8 mouse cellular contexts compared by ENCODE assay signal in genomic region chr14:24544057-24544456, GRCm38 (mm10). TPM values are rescaled to one million over a fixed set of nuclear protein-coding genes. Genes with fewer than 3 reads are reported as not detected.
DNase-seq lines count a peak whose midpoint lies in the region; ATAC-seq and TF ChIP-seq lines count a peak whose summit lies in the region.

No protein-coding gene starts in this region.

- H3K9me3 ChIP-seq in kidney, embryonic 14.5 days (ENCODE audit: control insufficient read depth, low read length): peaks cover 4% of the 10 kb centered on the region; the same call in 1 of the 2 replicates

- no peak overlapping the region for H3K27ac ChIP-seq in kidney, adult 2 months (ENCODE audit: insufficient read depth, low read depth, low read length)
- no peak overlapping the region for H3K27ac ChIP-seq in kidney, embryonic 14.5 days (ENCODE audit: low read depth, low read length)

- no peak for ATAC-seq in kidney, embryonic 14.5 days (ENCODE audit: low FRiP score, low TSS enrichment)
- no peak for ATAC-seq in CD4-positive, CD25-positive, alpha-beta regulatory T cell, adult 4 months

- TF ChIP-seq POLR2A in kidney, adult 2 months (IDR thresholded peaks at IDR 0.05; ENCODE audit: low read depth, low read length): no peak

- no peak overlapping the region for H3K4me3 ChIP-seq in kidney, adult 2 months (ENCODE audit: insufficient read depth, low read depth, low read length)
- H3K4me3 ChIP-seq in kidney, embryonic 14.5 days (ENCODE audit: low read length): no peak overlapping the region

- no peaks in the 10 kb centered on the region for H3K36me3 ChIP-seq in kidney, adult 2 months (ENCODE audit: control insufficient read depth, insufficient read depth, low read length)
- H3K36me3 ChIP-seq in kidney, embryonic 14.5 days (ENCODE audit: control insufficient read depth, insufficient read depth, low read length): no peaks in the 10 kb centered on the region

- no peak overlapping the region for H3K9ac ChIP-seq in kidney, embryonic 14.5 days (ENCODE audit: low read depth, low read length)

- peak; percentile 33 to 76 for DNase-seq in adrenal gland, adult (ENCODE audit: inconsistent age in 2 of 2, low spot score in 1 of 2)
- no peak for DNase-seq in adrenal gland, adult 8-10 months
- peak; percentile 36 for DNase-seq in kidney, adult 2 months
- peak; percentile 45 for DNase-seq in urinary bladder, postnatal 25 days (ENCODE audit: low spot score)
- DNase-seq in urinary bladder, postnatal 4 days (ENCODE audit: low spot score in 2 of 2): no peak
- DNase-seq in lung, postnatal 10 days: peak; percentile 65

- H3K4me1 ChIP-seq in kidney, adult 2 months (ENCODE audit: control insufficient read depth, insufficient read depth, low read length): no peaks in the 10 kb centered on the region
- no peaks in the 10 kb centered on the region for H3K4me1 ChIP-seq in kidney, embryonic 14.5 days (ENCODE audit: control insufficient read depth, insufficient read depth, low read length)

- no peak overlapping the region for H3K4me2 ChIP-seq in kidney, embryonic 14.5 days (replicated peaks; ENCODE audit: low read depth, low read length)

- peak; percentile 36; the same call in 1 of the 2 replicates for TF ChIP-seq CTCF in kidney, adult 2 months (conservative IDR thresholded peaks at IDR 0.05; ENCODE audit: insufficient read depth, insufficient read length, low read depth, low read length)

- no peaks in the 10 kb centered on the region for H3K27me3 ChIP-seq in kidney, adult 2 months (replicated peaks; ENCODE audit: control insufficient read depth, insufficient read depth, low read length)
- H3K27me3 ChIP-seq in kidney, embryonic 14.5 days (ENCODE audit: control insufficient read depth, insufficient read depth, low read length): no peaks in the 10 kb centered on the region

- 49% methylated on average over 2 of the region's 2 CpGs for WGBS in kidney, adult 2 months
- 28% methylated on average over 2 of the region's 2 CpGs for WGBS in kidney, embryonic 14.5 days

RNA-seq across cellular contexts. Expression of gene Rps24, which starts 57.1 kb away (rescaled TPM):
- 1,000 to 10,000 TPM; 1,357 to 1,834 (median 1,655) TPM for total RNA-seq in adrenal gland, adult 8-10 months (2022)
- polyA plus RNA-seq in kidney, adult 2 months (2012; rRNA removed): 632 and 749 TPM in 2 replicates
- polyA plus RNA-seq in kidney, embryonic 14.5 days (2014; fragmentation: Nextera tagmentation; extraction: Ambion mirVana): 1,338 and 1,904 TPM in 2 replicates
- polyA plus RNA-seq in CD4-positive, CD25-positive, alpha-beta regulatory T cell, adult 4 months (2017; shearing (Covaris generic)): 1,000 to 10,000 TPM; 1,796 to 2,807 TPM

RNA-seq across cellular contexts. Expression of gene Polr3a, which starts 57.2 kb away (rescaled TPM):
- 10 to 100 TPM; 18.7 to 27.7 (median 24.1) TPM for total RNA-seq in adrenal gland, adult 8-10 months (2022)
- 8.5 and 9.6 TPM in 2 replicates for polyA plus RNA-seq in kidney, adult 2 months (2012; rRNA removed)
- polyA plus RNA-seq in kidney, embryonic 14.5 days (2014; fragmentation: Nextera tagmentation; extraction: Ambion mirVana): 17.0 and 18.3 TPM in 2 replicates
- 10 to 100 TPM; 18.4 to 26.3 TPM for polyA plus RNA-seq in CD4-positive, CD25-positive, alpha-beta regulatory T cell, adult 4 months (2017; shearing (Covaris generic))

Comparison
In these comparisons a context has a peak if more than half of its experiments do, and no peak if none do; other contexts are left out.
1. DNase-seq: peak in adrenal gland, adult (2 of 2), kidney, adult 2 months (single experiment), urinary bladder, postnatal 25 days (single experiment) and lung, postnatal 10 days (single experiment); none in adrenal gland, adult 8-10 months (single experiment) and urinary bladder, postnatal 4 days (0 of 2).